Mouse (Mus musculus): Measurements from ENCODE around the gene Fbxw2.
"Not testable (repeated sequence)": the region's sequence is repeated elsewhere in the genome, so short reads cannot be mapped to it uniquely, and the experiment has no call there.

The Fbxw2 gene

GRCm38 (mm10) chr2:34825827-34826459, at the start of gene Fbxw2:
TSS of gene Fbxw2 (minus strand) at chr2:34826311.
- DNase-seq (ENCODE audit: low spot score in 2 of 2): peak; percentile 88 to 94

- no peak for DNase-seq (ENCODE audit: low spot score in 2 of 2)
Measured at GRCm38 (mm10) chr2:34874816-34875345, 48.8 kb upstream of the Fbxw2 start, which contains the start of gene Psmd5. TSS of gene Psmd5 (minus strand) at chr2:34874968.

- DNase-seq (ENCODE audit: low spot score in 2 of 2): no peak
Measured at GRCm38 (mm10) chr2:34874271-34874670, 48.2 kb upstream of the Fbxw2 start, which contains the start of gene Cutal. TSS of gene Cutal (plus strand) at chr2:34874396.

GRCm38 (mm10) chr2:34870520-34871474, 44.7 kb upstream of the Fbxw2 start:
- DNase-seq (ENCODE audit: low spot score in 2 of 2): peak; percentile 94 to 95

- peak in 1 of 2 experiments; percentile 49 for DNase-seq (ENCODE audit: low spot score in 2 of 2)
Measured at GRCm38 (mm10) chr2:34869680-34870079, 43.6 kb upstream of the Fbxw2 start.

GRCm38 (mm10) chr2:34857728-34858127, 31.6 kb upstream of the Fbxw2 start:
- no peak for DNase-seq (ENCODE audit: low spot score in 2 of 2)

GRCm38 (mm10) chr2:34855265-34855664, 29.2 kb upstream of the Fbxw2 start:
- no peak for DNase-seq (ENCODE audit: low spot score in 2 of 2)

GRCm38 (mm10) chr2:34847702-34848101, 21.6 kb upstream of the Fbxw2 start:
- no peak for DNase-seq (ENCODE audit: low spot score in 2 of 2)

GRCm38 (mm10) chr2:34843211-34843939, 17.3 kb upstream of the Fbxw2 start:
- no peak for DNase-seq (ENCODE audit: low spot score in 2 of 2)

- DNase-seq (ENCODE audit: low spot score in 2 of 2): no peak
Measured at GRCm38 (mm10) chr2:34841706-34842105, 15.6 kb upstream of the Fbxw2 start.

- DNase-seq (ENCODE audit: low spot score in 2 of 2): not testable (repeated sequence)
Measured at GRCm38 (mm10) chr2:34840143-34840542, 14.0 kb upstream of the Fbxw2 start.

GRCm38 (mm10) chr2:34835669-34836068, 9.6 kb upstream of the Fbxw2 start:
- no peak for DNase-seq (ENCODE audit: low spot score in 2 of 2)

GRCm38 (mm10) chr2:34833624-34834023, 7.5 kb upstream of the Fbxw2 start:
- DNase-seq (ENCODE audit: low spot score in 2 of 2): no peak

GRCm38 (mm10) chr2:34832766-34833457, 6.8 kb upstream of the Fbxw2 start, which contains the start of gene Gm34653:
TSS of gene Gm34653 (plus strand) at chr2:34833007.
- not testable (repeated sequence) for DNase-seq (ENCODE audit: low spot score in 2 of 2)

- DNase-seq (ENCODE audit: low spot score in 2 of 2): not testable (repeated sequence)
Measured at GRCm38 (mm10) chr2:34830066-34830465, 4.0 kb upstream of the Fbxw2 start.

- no peak for DNase-seq (ENCODE audit: low spot score in 2 of 2)
Measured at GRCm38 (mm10) chr2:34828026-34828425, 1.9 kb upstream of the Fbxw2 start.

- DNase-seq (ENCODE audit: low spot score in 2 of 2): no peak
Measured at GRCm38 (mm10) chr2:34827591-34827990, 1.5 kb upstream of the Fbxw2 start.

GRCm38 (mm10) chr2:34826460-34827231, 535 bp upstream of the Fbxw2 start:
- peak in 1 of 2 experiments; percentile 67 for DNase-seq (ENCODE audit: low spot score in 2 of 2)

- no peak for DNase-seq (ENCODE audit: low spot score in 2 of 2)
Measured at GRCm38 (mm10) chr2:34818492-34818891, 7.6 kb downstream of the Fbxw2 start.

- not testable (repeated sequence) for DNase-seq (ENCODE audit: low spot score in 2 of 2)
Measured at GRCm38 (mm10) chr2:34815893-34816292, 10.2 kb downstream of the Fbxw2 start.

Measured in spleen, postnatal 4 days (tissue).